Mouse (Mus musculus) kidney, adult 9 months (tissue): ENCODE measurements at regions not wholly inside any gene's neighbourhood (a gene's known extent, or its start where the extent isn't known, plus 50 kb on each side); places are given as distances from the start of the nearest gene placed in this dataset.
A peak's percentile ranks its signal among the peaks of the same experiment; 100 is the strongest.

Experiments
- DNase-seq: peaks from one replicate; pipeline ENCODE4 v3.0.0; 2022

DNA sequence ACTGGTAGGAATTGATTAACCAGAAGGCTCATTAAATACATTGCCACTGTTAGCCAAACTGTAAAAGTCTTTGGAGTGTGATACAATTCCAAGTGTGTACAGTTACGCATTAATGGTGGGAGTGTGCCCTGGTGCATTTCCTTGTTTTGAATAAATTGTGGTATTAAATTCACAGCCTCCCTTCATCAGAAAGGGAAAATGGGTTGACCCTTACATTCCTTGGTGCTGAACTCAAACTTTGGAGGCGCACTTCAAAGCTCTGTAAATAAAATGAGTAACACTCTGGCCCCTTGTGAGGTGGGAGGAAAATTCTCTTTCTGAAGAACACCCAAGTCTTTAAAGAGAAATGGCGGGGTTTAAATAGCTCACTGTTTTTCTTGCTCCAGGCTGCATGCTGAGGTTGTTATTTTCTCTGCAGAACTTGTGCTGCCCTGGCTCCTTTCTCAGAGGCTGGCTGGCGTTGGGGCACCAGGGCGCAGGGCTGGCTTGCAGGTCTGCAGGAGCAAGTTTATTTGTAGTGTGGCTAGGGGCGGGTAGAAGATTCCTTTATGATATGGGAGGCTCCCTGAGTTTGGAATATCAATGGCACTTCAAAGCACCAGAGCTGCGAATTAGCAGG lies 266.7 kb downstream of the Gpat3 start:
- peak; percentile 3 for DNase-seq

GRCm38 (mm10) chr5:101111619-101112018 lies 266.1 kb downstream of the Gpat3 start:
- no peak for DNase-seq

DNA sequence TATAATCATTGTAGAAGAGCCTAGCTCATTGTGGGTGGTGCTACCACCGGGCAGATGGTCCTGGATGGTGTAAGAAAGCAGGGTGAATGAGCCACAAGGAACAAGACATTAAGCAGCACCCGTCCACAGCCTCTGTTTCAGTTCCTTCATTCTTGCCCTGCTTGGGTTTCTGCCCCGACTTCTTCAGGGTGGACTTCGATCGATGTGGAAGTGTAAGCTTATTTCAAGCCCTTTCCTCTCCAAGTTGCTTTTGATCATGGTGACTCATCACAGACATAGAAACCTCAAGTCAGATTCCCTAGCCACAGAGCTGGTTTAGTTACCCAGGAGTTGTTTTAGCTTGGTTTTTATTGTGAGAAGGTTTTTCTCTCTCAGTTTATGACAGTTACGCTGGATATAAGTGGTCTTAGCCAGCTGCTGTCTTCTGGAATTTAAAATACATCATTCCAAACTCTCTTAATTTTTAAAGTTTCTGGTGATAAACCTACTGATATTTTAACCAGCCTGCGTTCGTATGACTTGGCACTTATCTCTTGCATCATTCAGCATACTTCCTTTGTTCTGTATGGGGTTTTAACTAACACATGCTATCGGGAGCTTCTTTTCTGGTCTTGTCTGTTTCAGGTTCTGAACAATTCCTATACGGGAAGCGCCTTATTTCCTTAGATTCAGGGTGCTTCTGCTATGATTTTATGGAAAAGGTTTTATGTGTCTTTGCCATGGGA lies 255.6 kb downstream of the Gpat3 start:
- DNase-seq: no peak

- DNase-seq: no peak
Observed at GRCm38 (mm10) chr5:101091027-101091598, 245.6 kb downstream of the Gpat3 start.

DNA sequence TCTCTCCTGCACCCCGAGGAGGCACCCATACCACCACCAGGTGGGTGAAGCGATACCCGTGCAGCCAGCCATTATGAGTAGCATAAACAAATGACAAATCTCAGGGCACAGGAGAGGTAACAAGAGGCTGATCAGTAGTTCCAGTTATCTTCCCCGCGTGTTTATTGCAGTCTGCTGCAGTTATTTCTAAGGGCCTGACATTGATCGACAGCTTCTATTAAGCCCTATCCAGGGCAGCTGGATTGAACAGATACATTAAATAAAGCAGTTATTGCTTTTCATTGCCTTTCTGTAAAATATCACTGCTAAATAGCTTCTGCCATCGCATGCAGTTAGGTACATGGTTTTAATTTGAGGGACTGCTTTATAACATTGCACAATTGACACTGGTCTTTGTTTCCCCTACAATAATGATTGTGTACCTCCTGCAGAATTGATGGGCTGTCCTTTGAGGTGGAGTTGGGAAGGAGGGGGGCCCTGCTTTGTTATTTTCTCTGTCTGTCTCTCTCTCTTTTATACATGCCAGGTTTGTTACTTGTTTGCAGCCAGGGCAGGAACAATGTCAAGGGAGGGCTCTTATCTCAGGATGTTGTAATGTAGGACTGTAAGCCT lies 245.0 kb downstream of the Gpat3 start:
- DNase-seq: no peak

DNA sequence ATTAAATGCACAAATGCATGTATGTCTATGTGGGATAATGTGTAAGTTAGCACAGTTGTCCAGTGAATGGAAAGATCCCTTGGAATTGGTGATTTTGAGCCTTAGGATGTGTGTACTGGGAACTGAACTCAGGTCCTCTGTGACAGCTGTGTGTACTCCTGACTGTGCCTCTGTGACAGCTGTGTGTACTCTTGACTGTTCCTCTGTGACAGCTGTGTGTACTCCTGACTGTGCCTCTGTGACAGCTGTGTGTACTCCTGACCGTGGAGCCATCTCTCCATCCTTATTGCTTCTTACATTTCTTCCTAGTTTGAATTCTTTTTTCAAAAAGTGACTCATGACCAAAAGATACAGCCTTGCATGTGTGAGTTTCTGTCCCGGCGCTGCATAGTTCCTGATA lies 239.7 kb downstream of the Gpat3 start:
- no peak for DNase-seq

GRCm38 (mm10) chr5:101082611-101083010 lies 237.1 kb downstream of the Gpat3 start:
- no peak for DNase-seq

GRCm38 (mm10) chr5:101064308-101064707 lies 218.8 kb downstream of the Gpat3 start:
- DNase-seq: no peak

DNA sequence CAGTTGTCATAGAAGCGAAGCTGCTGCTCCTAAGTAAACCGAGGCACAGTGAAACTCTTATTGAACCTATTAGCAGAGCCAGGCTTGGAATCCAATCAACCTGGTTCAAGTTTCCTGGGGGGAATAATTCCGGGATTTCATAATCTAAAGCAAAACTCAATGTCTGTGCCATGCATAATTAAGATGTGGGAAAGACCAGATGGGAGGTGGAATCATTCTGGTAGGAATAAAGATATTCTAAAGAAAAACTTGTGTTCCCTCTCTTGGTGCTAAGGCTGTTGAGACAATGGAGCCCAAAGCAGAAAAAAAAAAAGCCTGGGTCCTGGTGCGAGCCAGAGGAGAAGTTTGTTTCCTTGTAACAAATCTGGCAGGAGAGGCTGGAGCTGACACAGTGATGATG lies 217.7 kb downstream of the Gpat3 start:
- DNase-seq: no peak

DNA sequence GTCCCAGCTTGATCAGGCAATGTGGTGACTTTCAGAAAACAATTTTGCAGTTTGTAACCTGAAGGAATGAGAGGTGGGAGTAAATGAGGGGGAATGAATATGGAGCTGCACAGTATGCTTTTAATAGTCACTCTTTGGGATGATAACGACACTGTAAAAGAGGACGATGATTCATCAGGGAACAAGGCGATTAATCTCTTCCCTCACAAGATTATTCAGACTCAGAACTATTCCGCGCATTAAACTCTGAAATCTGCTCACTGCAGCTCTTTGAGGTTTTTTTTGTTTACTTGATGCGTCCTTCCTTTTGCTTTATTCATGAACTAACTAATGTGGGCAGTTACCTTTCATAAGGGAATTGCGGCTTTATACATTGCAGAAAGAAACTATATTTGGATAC lies 206.1 kb downstream of the Gpat3 start:
- DNase-seq: no peak

GRCm38 (mm10) chr5:101040488-101040887 lies 195.0 kb downstream of the Gpat3 start:
- DNase-seq: no peak

- DNase-seq: no peak
Observed at GRCm38 (mm10) chr5:101032968-101033367, 187.5 kb downstream of the Gpat3 start.

GRCm38 (mm10) chr5:101032147-101032900 lies 186.8 kb downstream of the Gpat3 start:
- no peak for DNase-seq

DNA sequence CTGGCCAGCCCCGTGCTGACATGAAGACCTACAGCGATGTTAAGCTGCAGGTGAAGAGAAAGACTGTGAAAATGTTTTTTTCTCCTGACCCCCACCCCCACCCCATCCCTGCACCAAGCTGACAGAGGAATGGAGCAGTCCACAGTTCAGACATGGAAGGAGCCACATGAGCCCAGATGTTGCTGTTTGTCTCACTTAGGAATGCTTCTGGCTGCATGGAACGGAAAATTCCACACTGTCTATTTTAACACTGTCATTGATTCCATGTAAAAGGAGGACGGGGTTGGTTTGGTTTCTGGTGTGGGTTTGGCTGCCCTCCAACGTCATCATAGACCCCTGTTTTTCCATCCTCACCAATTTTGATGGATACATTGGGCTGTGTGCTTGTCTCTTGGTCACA lies 179.3 kb downstream of the Gpat3 start:
- no peak for DNase-seq

DNA sequence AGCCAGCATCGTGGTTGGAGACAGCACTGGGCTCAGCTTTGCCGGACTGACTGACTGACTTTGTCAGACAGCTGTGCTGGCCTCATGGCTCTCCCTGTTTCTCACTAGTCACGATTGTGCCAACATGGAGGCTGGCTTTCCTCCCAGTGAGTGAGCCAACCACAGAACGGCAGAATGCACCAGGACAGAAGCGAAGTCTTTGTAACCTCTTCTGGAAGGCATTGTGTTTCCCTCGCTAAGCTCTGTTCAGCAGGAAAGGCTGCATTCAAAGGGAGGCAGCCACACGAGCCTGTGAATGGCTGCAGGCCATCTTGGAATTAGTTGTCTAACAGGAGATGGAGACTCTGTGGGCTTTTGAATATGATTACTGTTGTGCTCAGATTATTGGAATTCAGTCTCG lies 178.3 kb downstream of the Gpat3 start:
- DNase-seq: no peak

DNA sequence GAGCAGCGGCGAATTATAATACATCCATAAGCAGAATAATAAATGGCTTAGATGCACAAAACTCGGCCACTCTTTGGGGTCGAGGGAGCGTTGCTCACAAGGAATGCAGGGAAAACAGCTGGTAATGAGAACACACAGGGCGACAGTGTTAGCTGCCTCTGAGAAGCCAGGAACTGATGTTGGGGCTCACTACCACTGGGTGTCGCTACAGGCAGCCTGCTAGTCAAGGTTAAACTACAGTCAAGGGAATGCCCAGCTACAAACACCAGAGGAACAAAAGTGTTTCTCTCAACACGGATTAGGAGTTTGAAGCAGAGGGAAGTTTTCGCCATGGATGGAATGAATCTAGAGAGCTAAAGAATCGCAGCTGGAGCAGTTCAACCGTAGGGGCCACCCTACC lies 175.3 kb downstream of the Gpat3 start:
- DNase-seq: peak; percentile 74

DNA sequence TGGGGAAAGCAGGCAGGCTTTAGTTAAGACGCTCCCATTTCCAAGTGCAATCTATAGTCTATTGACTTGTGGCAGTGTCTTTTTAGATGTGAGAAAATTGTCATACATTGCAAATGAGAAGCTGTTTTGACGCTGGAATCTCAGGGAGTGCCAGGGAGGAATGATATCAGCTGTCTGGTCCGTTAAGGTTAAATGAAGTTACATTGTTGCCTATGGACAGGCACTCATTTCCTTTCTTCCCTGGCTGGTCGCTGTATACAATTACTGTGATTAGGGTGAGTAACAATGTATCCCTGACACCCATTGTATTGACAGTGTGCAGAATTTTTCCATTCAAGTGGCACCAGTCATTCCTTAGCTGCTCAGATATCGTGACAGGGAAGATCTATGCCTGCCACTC lies 168.3 kb downstream of the Gpat3 start:
- DNase-seq: no peak

DNA sequence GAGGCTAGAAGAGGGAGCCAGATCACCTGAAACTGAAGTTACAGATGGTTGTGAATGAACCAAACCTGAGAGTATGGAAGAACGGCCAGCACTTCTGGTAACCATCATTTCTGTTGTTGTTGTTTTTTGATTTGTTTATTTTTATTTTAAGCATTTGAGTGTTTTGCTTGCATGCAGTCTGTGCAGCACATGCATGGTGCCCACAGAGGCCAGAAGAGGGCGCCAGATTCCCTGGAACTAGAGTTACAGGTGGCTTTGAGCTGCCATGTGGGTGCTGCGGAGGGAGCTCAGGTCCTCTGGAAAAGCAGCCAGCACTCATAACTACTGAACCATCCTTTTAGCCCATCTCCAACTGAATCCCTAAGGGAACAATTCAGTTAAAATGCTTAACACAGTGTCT lies 159.7 kb downstream of the Gpat3 start:
- DNase-seq: peak; percentile 11

GRCm38 (mm10) chr5:101000436-101000835 lies 154.9 kb downstream of the Gpat3 start:
- no peak for DNase-seq

DNA sequence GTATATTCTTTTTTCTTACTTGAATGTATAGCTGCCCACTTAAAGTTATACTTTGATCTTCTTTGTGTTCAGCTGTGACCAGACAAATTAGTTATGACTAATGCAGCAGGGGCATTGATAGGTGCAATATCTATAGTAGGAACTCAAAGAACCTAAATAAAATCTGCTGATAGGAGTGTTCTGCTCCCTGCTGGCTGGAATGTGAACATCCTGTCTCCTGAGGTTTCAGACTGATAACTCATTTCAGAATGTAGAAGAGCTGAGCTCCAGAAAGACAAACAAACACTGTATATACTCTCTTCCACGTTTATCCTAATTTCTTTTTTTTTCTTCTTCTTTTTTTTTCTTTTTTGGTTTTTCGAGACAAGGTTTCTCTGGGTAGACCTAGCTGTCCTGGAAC lies 146.9 kb downstream of the Gpat3 start:
- peak; percentile 6 for DNase-seq

DNA sequence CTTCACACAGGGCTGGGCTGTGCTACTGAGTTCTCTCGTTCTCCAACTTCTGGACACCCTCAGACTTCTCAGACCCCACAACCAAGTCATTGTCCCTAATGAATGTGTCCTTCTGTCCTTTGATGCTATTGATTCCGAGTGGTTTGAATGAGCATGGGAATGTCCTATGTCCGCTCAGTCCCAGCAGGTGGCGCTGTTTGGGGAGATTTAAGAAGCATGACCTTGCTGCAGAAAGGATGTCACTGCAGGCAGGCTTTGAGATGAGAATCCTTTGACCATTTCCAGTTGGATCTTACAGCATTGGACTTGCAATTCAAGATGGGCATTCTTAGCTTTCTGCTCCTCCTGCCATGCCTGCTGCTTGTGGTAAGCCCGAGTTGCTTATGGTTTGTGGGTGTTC lies 146.1 kb downstream of the Gpat3 start:
- DNase-seq: peak; percentile 47

GRCm38 (mm10) chr5:100982573-100982936 lies 137.0 kb downstream of the Gpat3 start:
- no peak for DNase-seq

- DNase-seq: no peak
Observed at GRCm38 (mm10) chr5:100981849-100982572, 136.5 kb downstream of the Gpat3 start.
